Mouse (Mus musculus) lung, adult 10 weeks (tissue): ENCODE data around the gene Vstm4. TPM values are rescaled to one million over a fixed set of nuclear protein-coding genes. Genes with fewer than 3 reads are reported as not detected.

Experiments
- polyA plus RNA-seq: library from polyadenylated mRNA; stranded (reverse); fragments of 350-450 nt; fragmentation: Illumina TruSeq; extraction: RNeasy Lipid Tissue Mini Kit (QIAGEN cat#74804); gene quantifications from one replicate; pipeline ENCODE4 v1.2.3, GENCODE M21; 2014; ENCODE audit warnings: low read depth, low replicate concordance; ENCODE audit not compliant: insufficient read depth

Vstm4 gene
- polyA plus RNA-seq, result 18.7 TPM

GRCm38 (mm10) chr14:32856681-32857328 is at the start of gene Vstm4:
Gene Vstm4 (plus strand): TSS chr14:32856756.

GRCm38 (mm10) chr14:32833847-32834246 is 22.7 kb upstream of the Vstm4 start, which contains the start of gene Fam170b:
Gene Fam170b (plus strand): TSS chr14:32833962.

Other genes starting within 250 kb of the Vstm4 start
- gene 3425401B19Rik, start 171.5 kb upstream of the Vstm4 start, polyA plus RNA-seq, result 0.23 TPM
- gene Tmem273, start 70.8 kb upstream of the Vstm4 start, polyA plus RNA-seq, result 3.1 TPM
- gene Fam170b, start 22.8 kb upstream of the Vstm4 start, polyA plus RNA-seq, result not detected
- 1.7 TPM for gene Lrrc18, start 134.6 kb downstream of the Vstm4 start, polyA plus RNA-seq